Mouse (Mus musculus): ENCODE data around the gene Gemin6. TPM values are rescaled to one million over a fixed set of nuclear protein-coding genes. Genes with fewer than 3 reads are reported as not detected.

Gemin6 gene
- polyA plus RNA-seq, 1 experiment from 2014 or later, result 34.5 TPM

Other genes with a start within 250 kb of the Gemin6 start
- 70.0 and 71.3 TPM in 2 replicates for gene Hnrnpll, start 162.1 kb upstream of the Gemin6 start, polyA plus RNA-seq (2015; fragmentation: Nextera tagmentation; extraction: Ambion mirVana)
- gene Galm, start 97.0 kb upstream of the Gemin6 start, polyA plus RNA-seq (2015; fragmentation: Nextera tagmentation; extraction: Ambion mirVana), result 20.0 and 23.7 TPM in 2 replicates
- 693 and 708 TPM in 2 replicates for gene Srsf7, start 17.1 kb upstream of the Gemin6 start, polyA plus RNA-seq (2015; fragmentation: Nextera tagmentation; extraction: Ambion mirVana)
- 0.12 TPM in 1 of 2 replicates, not detected in the other for gene Ttc39d, start 17.0 kb upstream of the Gemin6 start, polyA plus RNA-seq (2015; fragmentation: Nextera tagmentation; extraction: Ambion mirVana)
- gene Morn2, start 65.8 kb downstream of the Gemin6 start, polyA plus RNA-seq (2015; fragmentation: Nextera tagmentation; extraction: Ambion mirVana), result 24.3 and 25.1 TPM in 2 replicates
- 21.8 and 23.7 TPM in 2 replicates for gene Dhx57, start 66.0 kb downstream of the Gemin6 start, polyA plus RNA-seq (2015; fragmentation: Nextera tagmentation; extraction: Ambion mirVana)
- 1.1 and 1.5 TPM in 2 replicates for gene Arhgef33, start 83.0 kb downstream of the Gemin6 start, polyA plus RNA-seq (2015; fragmentation: Nextera tagmentation; extraction: Ambion mirVana)
- 1.6 and 3.0 TPM in 2 replicates for gene Gm10190, start 149.1 kb downstream of the Gemin6 start, polyA plus RNA-seq (2015; fragmentation: Nextera tagmentation; extraction: Ambion mirVana)

All from embryonic facial prominence, embryonic 13.5 days (tissue).